Mouse (Mus musculus) limb, embryonic 12.5 days (tissue): Measurements from ENCODE around the gene Etv6. TPM values are rescaled to one million over a fixed set of nuclear protein-coding genes. Genes with fewer than 3 reads are reported as not detected.
A peak's percentile ranks its signal among the peaks of the same experiment; 100 is the strongest.

Experiments
- ATAC-seq: fragments of 200-750 bp; cut with Nextera tagmentation; 2 replicates; pipeline ENCODE4 v1.8.0; 2017; ENCODE audit warnings: low read depth, moderate TSS enrichment; ENCODE audit not compliant: insufficient number of reproducible peaks, insufficient read depth, low FRiP score, low TSS enrichment
- H3K27ac ChIP-seq: fragments of 300-500 bp; sonication (generic); 2 replicates; pipeline ENCODE4 v1.5.1; 2016; ENCODE audit warnings: mild to moderate bottlenecking, moderate library complexity
- H3K27me3 ChIP-seq: fragments of 300-500 bp; sonication (generic); 2 replicates; pipeline ENCODE4 v1.6.1; 2016; ENCODE audit warnings: mild to moderate bottlenecking, moderate library complexity
- H3K36me3 ChIP-seq: fragments of 300-500 bp; sonication (generic); 2 replicates; pipeline ENCODE4 v1.6.1; 2016; ENCODE audit warnings: mild to moderate bottlenecking, moderate library complexity
- H3K4me1 ChIP-seq: fragments of 300-500 bp; sonication (generic); replicated peaks from 2 replicates; pipeline ENCODE4 v1.6.1; 2016
- H3K4me2 ChIP-seq: fragments of 300-500 bp; sonication (generic); 2 replicates; pipeline ENCODE4 v1.6.1; 2016; ENCODE audit warnings: mild to moderate bottlenecking, moderate library complexity
- H3K4me3 ChIP-seq: fragments of 300-500 bp; sonication (generic); replicated peaks from 2 replicates; pipeline ENCODE4 v1.5.1; 2016; ENCODE audit warnings: mild to moderate bottlenecking
- H3K9ac ChIP-seq: fragments of 300-500 bp; sonication (generic); replicated peaks from 2 replicates; pipeline ENCODE4 v1.6.1; 2016; ENCODE audit warnings: mild to moderate bottlenecking, moderate library complexity
- H3K9me3 ChIP-seq: fragments of 300-500 bp; sonication (generic); 2 replicates; pipeline ENCODE4 v1.6.1; 2016; ENCODE audit warnings: mild to moderate bottlenecking, moderate library complexity
- WGBS: fragments of 180-500 bp; shearing (Covaris S2); methylation state at CpG from one replicate; pipeline ENCODE4 v1.1.7; 2016; 5-methylcytosine and 5-hydroxymethylcytosine counted together
- polyA plus RNA-seq: library from polyadenylated mRNA; unstranded; fragments of >200 nt; fragmentation: Nextera tagmentation; extraction: Ambion mirVana; gene quantifications from 2 replicates; pipeline ENCODE4 v1.2.1, GENCODE M21; 2016

Etv6 gene
- polyA plus RNA-seq, 1 experiment from 2014 or later: 16.3 TPM

DNA sequence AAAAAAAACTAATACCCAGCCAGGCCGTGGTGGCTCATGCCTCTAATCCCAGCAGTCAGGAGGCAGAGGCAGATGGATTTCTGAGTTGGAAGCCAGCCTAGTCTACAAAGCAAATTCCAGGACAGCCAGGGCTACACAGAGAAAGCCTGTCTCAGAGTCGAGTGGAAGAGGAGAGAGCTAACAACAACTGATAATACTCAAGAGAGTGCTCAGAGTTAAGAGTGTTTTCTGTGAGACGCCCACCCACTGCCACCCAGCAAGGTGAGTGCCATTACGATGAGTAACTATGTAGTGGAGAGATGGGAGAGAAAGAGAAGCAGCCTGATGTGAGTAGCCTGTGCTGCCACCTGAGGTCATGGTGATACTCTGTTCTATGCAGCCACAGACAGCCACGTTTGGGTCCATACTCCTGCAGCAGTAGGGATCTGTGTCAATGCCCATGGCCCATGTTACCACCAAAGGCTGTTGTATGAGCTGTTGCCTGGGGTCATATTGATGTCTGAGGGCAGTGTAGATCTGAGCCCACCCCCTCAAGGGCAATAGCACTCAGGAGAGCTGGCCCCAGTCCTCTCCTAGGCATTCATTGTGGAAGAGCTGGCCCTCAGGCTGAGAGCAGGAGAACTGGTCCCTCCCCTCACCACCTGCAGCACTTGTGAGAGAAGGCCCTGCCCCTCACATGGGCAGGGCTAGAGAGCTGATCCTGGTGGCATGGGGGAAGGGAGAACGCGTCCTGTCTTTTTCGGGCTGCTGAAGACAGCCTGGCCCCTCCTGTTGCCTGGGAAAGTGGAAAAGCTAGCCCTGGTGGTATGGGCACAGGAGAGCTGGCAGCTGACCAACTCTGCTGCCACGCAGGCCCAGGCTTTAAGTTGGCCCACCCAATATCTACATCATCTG, 258.4 kb downstream of the Etv6 start:
- Histone ChIP-seq H3K4me3 (no peak overlapping the region), H3K4me1 (no peaks in the 10 kb centered on the region; the same call in 1 of the 2 replicates), H3K27ac (no peak overlapping the region), H3K9ac (no peak overlapping the region), H3K9me3 (no peaks in the 10 kb centered on the region), H3K36me3 (no peaks in the 10 kb centered on the region), H3K27me3 (no peaks in the 10 kb centered on the region), H3K4me2 (no peak overlapping the region)
- 0 out of 2 replicates have a peak, but pooled peaks have one; percentile 26 for ATAC-seq
- 47% methylated on average over 9 of the region's 9 CpGs for WGBS

DNA sequence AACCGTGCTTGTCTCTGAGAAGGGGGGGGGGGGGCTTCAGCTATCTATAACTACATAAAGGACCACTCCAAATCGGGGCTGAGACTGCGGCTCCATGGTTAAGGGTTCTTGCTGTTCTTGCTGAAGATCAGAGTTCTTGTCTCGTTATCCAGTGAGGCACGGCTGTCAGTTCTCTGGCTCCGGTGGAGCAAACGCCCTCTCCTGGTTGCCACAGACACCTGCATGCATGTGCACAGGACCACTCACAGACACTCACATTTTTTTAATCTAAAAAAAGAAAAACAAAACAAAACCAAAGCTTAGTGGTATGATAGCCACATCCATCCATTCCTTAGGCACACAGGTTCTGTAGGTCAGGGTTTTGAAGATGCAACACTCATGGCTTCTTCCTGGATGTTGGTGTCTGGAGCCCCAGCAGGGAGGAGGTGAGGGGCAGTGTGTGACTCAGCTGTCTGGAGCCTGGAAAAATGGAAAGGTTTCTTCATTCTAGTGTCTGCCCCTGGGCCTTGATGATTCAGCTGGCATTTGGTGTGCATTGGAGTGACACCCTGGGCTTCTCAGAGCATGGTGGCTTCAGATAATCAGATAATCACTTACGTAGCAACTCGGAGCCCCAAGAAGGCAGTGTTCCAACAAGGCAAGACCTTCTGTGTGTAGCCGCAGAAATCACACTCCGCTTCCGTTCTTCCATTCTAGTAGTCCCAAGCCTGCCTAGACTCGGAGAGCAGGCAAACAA, 262.6 kb downstream of the Etv6 start:
- Histone ChIP-seq H3K9me3 (no peaks in the 10 kb centered on the region), H3K27ac (no peak overlapping the region), H3K36me3 (no peaks in the 10 kb centered on the region), H3K4me2 (no peak overlapping the region), H3K4me3 (no peak overlapping the region), H3K4me1 (no peaks in the 10 kb centered on the region; the same call in 1 of the 2 replicates), H3K27me3 (no peaks in the 10 kb centered on the region), H3K9ac (no peak overlapping the region)
- no peak for ATAC-seq
- 80% methylated on average over 13 of the region's 13 CpGs for WGBS

DNA sequence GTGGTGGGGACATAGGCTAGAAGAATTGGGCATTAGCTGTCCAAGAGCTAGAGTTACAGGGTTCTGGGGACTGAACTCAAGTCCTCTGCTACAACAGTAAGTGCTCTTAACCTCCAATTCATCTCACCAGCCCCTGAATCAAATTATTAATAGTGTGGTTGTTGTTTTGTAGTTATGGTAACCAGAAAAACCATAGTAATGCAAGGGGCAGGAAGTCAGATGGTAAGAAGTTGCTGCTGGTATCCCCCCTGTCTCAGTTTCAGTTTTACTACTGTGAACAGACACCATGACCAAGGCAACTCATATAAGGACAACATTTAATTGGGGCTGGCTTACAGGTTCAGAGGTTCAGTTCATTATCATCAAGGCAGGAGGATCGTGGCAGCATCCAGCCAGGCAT, 266.5 kb downstream of the Etv6 start:
- Histone ChIP-seq H3K27ac (no peak overlapping the region), H3K4me2 (no peak overlapping the region), H3K27me3 (no peaks in the 10 kb centered on the region), H3K4me1 (no peaks in the 10 kb centered on the region), H3K36me3 (no peaks in the 10 kb centered on the region), H3K4me3 (no peak overlapping the region), H3K9me3 (no peaks in the 10 kb centered on the region), H3K9ac (no peak overlapping the region)
- no peak for ATAC-seq
- WGBS: 78% methylated on average over 1 of the region's 1 CpGs

DNA sequence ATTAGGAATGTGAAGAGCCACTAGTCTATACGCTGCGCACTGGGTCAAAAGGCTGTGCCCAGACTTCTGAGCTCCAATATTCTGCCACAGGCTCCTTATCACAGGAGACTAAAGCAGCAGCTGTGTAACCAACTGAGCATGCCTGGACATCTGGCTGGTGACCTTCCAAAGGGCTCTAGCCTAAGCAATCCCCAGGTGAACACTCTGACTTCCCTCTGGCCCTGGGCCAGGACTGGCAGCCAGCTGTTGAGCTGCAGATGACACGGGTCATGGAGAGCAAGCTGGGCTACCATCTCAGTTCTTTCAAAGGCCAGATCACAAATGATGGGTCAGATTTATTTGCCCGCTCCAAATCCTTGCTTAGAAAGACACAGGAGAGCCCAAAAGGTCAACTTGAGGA, 275.8 kb downstream of the Etv6 start:
- Histone ChIP-seq H3K4me2 (no peak overlapping the region), H3K27ac (no peak overlapping the region), H3K9ac (no peak overlapping the region), H3K9me3 (no peaks in the 10 kb centered on the region), H3K4me1 (no peaks in the 10 kb centered on the region), H3K4me3 (no peak overlapping the region), H3K36me3 (no peaks in the 10 kb centered on the region), H3K27me3 (no peaks in the 10 kb centered on the region)
- no peak for ATAC-seq
- 85% methylated on average over 4 of the region's 4 CpGs for WGBS

DNA sequence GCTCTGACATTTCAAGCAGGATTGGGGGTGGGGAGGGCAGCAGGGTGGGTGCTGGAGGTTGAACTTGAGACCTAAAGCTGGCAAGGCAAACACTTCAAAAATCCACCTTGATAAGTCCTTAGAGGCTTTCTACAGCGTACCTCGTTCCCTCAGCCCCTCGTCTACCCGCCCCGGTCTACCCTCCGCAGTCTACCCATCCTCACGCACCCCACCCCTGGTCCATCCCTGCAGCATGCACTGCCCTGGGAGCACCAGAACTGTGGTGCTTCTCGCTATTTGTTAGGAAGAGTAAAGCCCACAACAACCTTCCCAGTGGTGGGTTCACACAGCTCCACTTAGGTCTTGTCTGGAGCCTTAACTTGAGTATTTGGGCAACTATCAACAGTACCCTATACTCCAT, 277.1 kb downstream of the Etv6 start:
- WGBS: 87% methylated on average over 8 of the region's 8 CpGs
- ATAC-seq: no peak
- Histone ChIP-seq H3K9me3 (no peaks in the 10 kb centered on the region), H3K4me2 (no peak overlapping the region), H3K4me1 (no peaks in the 10 kb centered on the region), H3K27ac (no peak overlapping the region), H3K27me3 (no peaks in the 10 kb centered on the region), H3K36me3 (no peaks in the 10 kb centered on the region), H3K9ac (no peak overlapping the region), H3K4me3 (no peak overlapping the region)

DNA sequence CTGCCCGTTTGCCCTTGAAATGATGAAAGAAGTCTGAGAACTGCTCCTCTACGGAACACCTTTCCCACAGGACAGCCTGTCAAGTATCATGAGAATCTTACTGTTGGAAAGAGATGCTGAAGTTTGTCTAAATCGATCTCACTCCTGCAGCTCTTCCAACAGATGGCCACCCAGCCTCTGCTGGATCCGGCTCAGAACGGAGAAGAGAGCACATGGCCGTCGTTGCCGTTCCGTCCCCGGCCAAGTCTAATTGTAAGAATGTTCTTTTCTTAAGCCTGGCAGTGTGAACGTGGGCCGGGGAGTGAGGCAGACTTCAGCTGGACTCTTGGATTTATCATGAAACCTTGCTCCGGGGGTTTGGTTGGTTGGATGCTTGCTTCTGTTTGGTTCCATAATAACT, 281.9 kb downstream of the Etv6 start:
- Histone ChIP-seq H3K9ac (no peak overlapping the region), H3K4me1 (no peaks in the 10 kb centered on the region), H3K4me2 (no peak overlapping the region), H3K27me3 (no peaks in the 10 kb centered on the region), H3K27ac (no peak overlapping the region), H3K4me3 (no peak overlapping the region), H3K36me3 (no peaks in the 10 kb centered on the region), H3K9me3 (no peaks in the 10 kb centered on the region)
- 92% methylated on average over 13 of the region's 13 CpGs for WGBS
- ATAC-seq: no peak

Other genes with a start within 250 kb of the Etv6 start
- gene Kap, start 181.9 kb upstream of the Etv6 start, polyA plus RNA-seq: not detected in 2 replicates